Mouse (Mus musculus): ENCODE results near the gene Hist1h1c.

DNA sequence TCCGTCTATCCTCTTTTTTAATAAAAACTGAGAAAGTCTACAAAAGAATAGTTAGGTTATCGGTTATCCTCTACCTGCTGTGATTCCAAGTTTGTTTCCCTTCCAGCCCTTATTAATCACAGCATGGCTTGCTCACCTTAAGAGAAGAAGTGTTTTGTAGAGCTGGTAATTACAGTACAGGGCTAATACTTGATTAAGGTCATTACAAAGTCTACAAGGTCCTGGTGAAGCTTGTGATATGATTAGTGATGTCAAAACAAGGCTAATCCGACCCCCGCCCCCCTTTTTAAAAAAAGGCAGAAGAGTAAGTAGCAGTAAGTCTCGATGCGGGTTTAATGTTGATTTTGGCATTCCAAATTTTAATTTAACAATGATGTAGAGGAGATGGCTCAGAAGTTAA is 39.6 kb upstream of the Hist1h1c start:
- TF ChIP-seq CTCF (IDR thresholded peaks at IDR 0.05; ENCODE audit: low read depth, low read length) (no peak), POLR2AphosphoS5 (IDR thresholded peaks at IDR 0.05; ENCODE audit: insufficient replicate concordance, low read depth, low read length) (no peak), TAL1 (conservative IDR thresholded peaks at IDR 0.05; ENCODE audit: low read depth, low read length) (no peak)

Data from G1E (cell line).